Mouse (Mus musculus) MEL (cell line): ENCODE measurements around the gene Olfr71. TPM values are rescaled to one million over a fixed set of nuclear protein-coding genes. Genes with fewer than 3 reads are reported as not detected.

Experiments
- DNase-seq: peaks from one replicate; pipeline ENCODE4 v3.0.0; 2011; ENCODE audit warnings: low read depth, low spot score
- H3K27ac ChIP-seq: 2 replicates; pipeline ENCODE4 v1.5.1; 2012; ENCODE audit warnings: low read depth, mild to moderate bottlenecking, control low read depth, low read length, moderate library complexity; ENCODE audit not compliant: control insufficient read depth
- H3K27me3 ChIP-seq, 2 experiments: fragments of 150-350 bp in 1 of 2; sonication (generic) in 1 of 2; 2 replicates each; pipeline ENCODE4 v1.6.1; 2012; ENCODE audit warnings: low read length in 2 of 2, mild to moderate bottlenecking in 2 of 2, improper control_type of control experiment in 1 of 2, moderate library complexity in 1 of 2; ENCODE audit not compliant: insufficient read depth in 2 of 2, control insufficient read depth in 1 of 2
- H3K36me3 ChIP-seq, 2 experiments: 2 replicates each; pipeline ENCODE4 v1.6.1; 2012 to 2014; ENCODE audit warnings: low read length in 2 of 2, improper control_type of control experiment in 1 of 2, inconsistent platforms in 1 of 2, mild to moderate bottlenecking in 1 of 2; ENCODE audit not compliant: insufficient read depth in 2 of 2, control insufficient read depth in 1 of 2
- H3K4me1 ChIP-seq, 2 experiments: fragments of 150-350 bp in 1 of 2; sonication (generic) in 1 of 2; 2 replicates each; pipeline ENCODE4 v1.6.1; 2012; ENCODE audit warnings: low read length in 2 of 2, improper control_type of control experiment in 1 of 2, mild to moderate bottlenecking in 1 of 2; ENCODE audit not compliant: insufficient read depth in 2 of 2, control insufficient read depth in 1 of 2
- H3K4me3 ChIP-seq, 2 experiments: fragments of 150-350 bp in 1 of 2; sonication (generic) in 1 of 2; 2 replicates each; pipeline ENCODE4 v1.5.1; 2012; ENCODE audit warnings: low read depth in 2 of 2, low read length in 2 of 2, mild to moderate bottlenecking in 2 of 2, moderate library complexity in 2 of 2, control low read depth in 1 of 2, improper control_type of control experiment in 1 of 2; ENCODE audit not compliant: control insufficient read depth in 1 of 2, insufficient read depth in 1 of 2
- H3K79me2 ChIP-seq: 2 replicates; pipeline ENCODE4 v1.6.1; 2012; ENCODE audit warnings: mild to moderate bottlenecking, low read length, moderate library complexity; ENCODE audit not compliant: control insufficient read depth, poor library complexity, insufficient read depth
- H3K9ac ChIP-seq: 2 replicates; pipeline ENCODE4 v1.6.1; 2012; ENCODE audit warnings: low read depth, mild to moderate bottlenecking, control low read depth, low read length, moderate library complexity; ENCODE audit not compliant: control insufficient read depth, poor library complexity, severe bottlenecking
- H3K9me3 ChIP-seq: fragments of 150-350 bp; sonication (generic); replicated peaks from 2 replicates; pipeline ENCODE4 v1.6.1; 2012; ENCODE audit warnings: mild to moderate bottlenecking, low read length, improper control_type of control experiment, moderate library complexity; ENCODE audit not compliant: insufficient read depth
- BHLHE40 ChIP-seq: IDR thresholded peaks from 2 replicates; pipeline ENCODE4 v1.6.1; 2012; ENCODE audit warnings: low read depth, mild to moderate bottlenecking, inconsistent platforms, low read length, improper control_type of control experiment, borderline replicate concordance
- CHD1 ChIP-seq: IDR thresholded peaks from 2 replicates; pipeline ENCODE4 v1.6.1; 2012; ENCODE audit warnings: low read depth, mild to moderate bottlenecking, inconsistent platforms, low read length, improper control_type of control experiment
- CTCF ChIP-seq, 3 experiments: IDR thresholded peaks in 2 of 3; conservative IDR thresholded peaks in 1 of 3; 2 replicates each; pipeline ENCODE4 v1.5.1; 2011 to 2012; ENCODE audit warnings: low read length in 3 of 3, low read depth in 2 of 3, mild to moderate bottlenecking in 2 of 3, improper control_type of control experiment in 1 of 3, inconsistent platforms in 1 of 3, mixed read lengths in 1 of 3, moderate library complexity in 1 of 3; ENCODE audit not compliant: control insufficient read depth in 1 of 3, insufficient read depth in 1 of 3, poor library complexity in 1 of 3, severe bottlenecking in 1 of 3
- EP300 ChIP-seq, 2 experiments: IDR thresholded peaks; 2 replicates each; pipeline ENCODE4 v1.6.1; 2011; ENCODE audit warnings: improper control_type of control experiment in 2 of 2, low read length in 2 of 2, low read depth in 1 of 2, mild to moderate bottlenecking in 1 of 2
- ETS1 ChIP-seq: IDR thresholded peaks from 2 replicates; pipeline ENCODE4 v1.6.1; 2012; ENCODE audit warnings: low read depth, mild to moderate bottlenecking, inconsistent platforms, low read length, improper control_type of control experiment, moderate library complexity
- GABPA ChIP-seq: IDR thresholded peaks from 2 replicates; pipeline ENCODE4 v1.6.1; 2012; ENCODE audit warnings: low read depth, mild to moderate bottlenecking, inconsistent platforms, low read length, improper control_type of control experiment, moderate library complexity
- GATA1 ChIP-seq: IDR thresholded peaks from 2 replicates; pipeline ENCODE4 v1.6.1; 2011; ENCODE audit warnings: low read depth, low read length, improper control_type of control experiment
- HCFC1 ChIP-seq: IDR thresholded peaks from 2 replicates; pipeline ENCODE4 v1.6.1; 2012; ENCODE audit warnings: low read depth, mild to moderate bottlenecking, inconsistent platforms, low read length, improper control_type of control experiment, moderate library complexity
- JUND ChIP-seq: IDR thresholded peaks from 2 replicates; pipeline ENCODE4 v1.6.1; 2011; ENCODE audit warnings: low read depth, mild to moderate bottlenecking, improper control_type of control experiment, low read length
- MAFK ChIP-seq: IDR thresholded peaks from 2 replicates; pipeline ENCODE4 v1.6.1; 2011; ENCODE audit warnings: low read depth, mild to moderate bottlenecking, low read length, improper control_type of control experiment, borderline replicate concordance
- MAX ChIP-seq: IDR thresholded peaks from 2 replicates; pipeline ENCODE4 v1.6.1; 2011; ENCODE audit warnings: low read length, improper control_type of control experiment
- MEF2A ChIP-seq: IDR thresholded peaks from 2 replicates; pipeline ENCODE4 v1.6.1; 2014; ENCODE audit warnings: low read depth, mild to moderate bottlenecking, inconsistent platforms, low read length, improper control_type of control experiment; ENCODE audit not compliant: poor library complexity, insufficient replicate concordance, severe bottlenecking; ENCODE audit errors: extremely low read depth
- MXI1 ChIP-seq: IDR thresholded peaks from 2 replicates; pipeline ENCODE4 v1.6.1; 2011; ENCODE audit warnings: mild to moderate bottlenecking, low read depth, low read length, improper control_type of control experiment
- MYB ChIP-seq: IDR thresholded peaks from 2 replicates; pipeline ENCODE4 v1.6.1; 2011; ENCODE audit warnings: mild to moderate bottlenecking, low read depth, low read length, improper control_type of control experiment
- MYC ChIP-seq: IDR thresholded peaks from 2 replicates; pipeline ENCODE4 v1.6.1; 2011; ENCODE audit warnings: low read depth, mild to moderate bottlenecking, low read length, improper control_type of control experiment, moderate library complexity
- NELFE ChIP-seq: IDR thresholded peaks from 2 replicates; pipeline ENCODE4 v1.6.1; 2011; ENCODE audit warnings: low read depth, low read length, improper control_type of control experiment
- POLR2A ChIP-seq, 2 experiments: IDR thresholded peaks; 2 replicates each; pipeline ENCODE4 v1.6.1; 2011 to 2012; ENCODE audit warnings: low read length in 2 of 2, mild to moderate bottlenecking in 2 of 2, control low read depth in 1 of 2, improper control_type of control experiment in 1 of 2, low read depth in 1 of 2, moderate library complexity in 1 of 2; ENCODE audit not compliant: control insufficient read depth in 1 of 2, insufficient read depth in 1 of 2, poor library complexity in 1 of 2
- POLR2AphosphoS2 ChIP-seq: IDR thresholded peaks from 2 replicates; pipeline ENCODE4 v1.6.1; 2011; ENCODE audit warnings: low read length, improper control_type of control experiment
- POLR2AphosphoS5 ChIP-seq: IDR thresholded peaks from 2 replicates; pipeline ENCODE4 v1.6.1; 2012; ENCODE audit warnings: low read depth, borderline replicate concordance, mild to moderate bottlenecking, inconsistent platforms, low read length, moderate library complexity, mixed read lengths
- RCOR1 ChIP-seq: IDR thresholded peaks from 2 replicates; pipeline ENCODE4 v1.6.1; 2012; ENCODE audit warnings: low read depth, mild to moderate bottlenecking, inconsistent platforms, low read length, improper control_type of control experiment
- SIN3A ChIP-seq: IDR thresholded peaks from 2 replicates; pipeline ENCODE4 v1.6.1; 2012; ENCODE audit warnings: low read length, improper control_type of control experiment, inconsistent platforms
- TAL1 ChIP-seq: IDR thresholded peaks from 2 replicates; pipeline ENCODE4 v1.6.1; 2012; ENCODE audit warnings: mild to moderate bottlenecking, inconsistent platforms, low read length, moderate library complexity, mixed read lengths
- TCF12 ChIP-seq: IDR thresholded peaks from 2 replicates; pipeline ENCODE4 v1.6.1; 2014; ENCODE audit warnings: low read depth, mild to moderate bottlenecking, inconsistent platforms, low read length, improper control_type of control experiment, moderate library complexity
- UBTF ChIP-seq: IDR thresholded peaks from 2 replicates; pipeline ENCODE4 v1.6.1; 2012; ENCODE audit warnings: low read depth, mild to moderate bottlenecking, inconsistent platforms, low read length, improper control_type of control experiment, moderate library complexity, borderline replicate concordance; ENCODE audit not compliant: insufficient read depth
- USF1 ChIP-seq: IDR thresholded peaks from 2 replicates; pipeline ENCODE4 v1.6.1; 2014; ENCODE audit warnings: low read depth, mild to moderate bottlenecking, inconsistent platforms, low read length, improper control_type of control experiment, moderate library complexity
- ZC3H11A ChIP-seq: IDR thresholded peaks from 2 replicates; pipeline ENCODE4 v1.6.1; 2012; ENCODE audit warnings: low read depth, mild to moderate bottlenecking, inconsistent platforms, low read length, improper control_type of control experiment
- ZKSCAN1 ChIP-seq: IDR thresholded peaks from 2 replicates; pipeline ENCODE4 v1.6.1; 2012; ENCODE audit warnings: low read depth, mild to moderate bottlenecking, inconsistent platforms, low read length, improper control_type of control experiment, moderate library complexity
- ZMIZ1 ChIP-seq: IDR thresholded peaks from 2 replicates; pipeline ENCODE4 v1.6.1; 2012; ENCODE audit warnings: low read depth, mild to moderate bottlenecking, inconsistent platforms, low read length, improper control_type of control experiment, moderate library complexity
- polyA plus RNA-seq, 2 experiments: library from polyadenylated mRNA; stranded (reverse) in 1 of 2; unstranded in 1 of 2; fragments of >175 nt in 1 of 2; fragments of >200 nt in 1 of 2; gene quantifications; 2 replicates each; pipeline versions ENCODE4 v1.2.1 to v1.2.4; 2012; ENCODE audit warnings: low replicate concordance in 2 of 2, low read depth in 1 of 2; ENCODE audit not compliant: insufficient read length in 2 of 2, insufficient read depth in 1 of 2, missing spikeins in 1 of 2
- total RNA-seq: library from RNA; depleted of rRNA; stranded (reverse); fragments of 300-350 nt; gene quantifications from 2 replicates; pipeline ENCODE4 v1.2.3, GENCODE M21; 2012

Gene Olfr71
- total and polyA plus RNA-seq, 3 experiments = not detected

DNA sequence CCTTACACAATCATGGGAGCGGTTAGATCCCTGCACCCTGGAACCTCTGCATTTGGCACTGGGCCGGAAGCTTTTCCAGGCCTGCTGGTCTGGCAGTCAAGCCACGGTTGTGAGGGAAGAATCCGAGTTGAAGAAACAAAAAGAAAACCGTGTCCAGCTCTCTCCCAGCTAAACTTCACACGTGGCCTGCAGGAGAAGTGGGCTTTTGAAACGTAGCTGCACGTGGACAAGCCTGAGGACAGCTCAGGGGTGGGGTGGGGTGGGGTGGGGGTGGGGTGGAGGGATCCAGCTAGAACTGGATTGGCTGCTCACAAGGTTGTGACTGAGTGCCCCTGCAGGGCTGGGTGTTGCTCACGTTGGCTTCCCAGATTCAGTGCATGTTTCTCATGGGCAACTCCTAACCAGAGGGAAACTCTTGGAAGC, 14.8 kb downstream of the Olfr71 start:
- Histone ChIP-seq H3K36me3 (peaks cover 0 to 23% of the 10 kb centered on the region in 2 experiments; a peak in 2 of 4 replicates), H3K79me2 (no peaks in the 10 kb centered on the region), H3K4me3 (no peak overlapping the region), H3K27me3 (peaks cover 0 to 5% of the 10 kb centered on the region in 2 experiments; a peak in 1 of 4 replicates), H3K9ac (no peak overlapping the region), H3K27ac (peak overlapping the region; percentile 32), H3K4me1 (peaks cover 4 to 28% of the 10 kb centered on the region in 2 experiments), H3K9me3 (no peaks in the 10 kb centered on the region)
- DNase-seq = no peak
- no peak for TF ChIP-seq ZMIZ1
- TF ChIP-seq NELFE = no peak
- no peak for TF ChIP-seq ETS1
- no peak for TF ChIP-seq MEF2A
- TF ChIP-seq GABPA = no peak
- TF ChIP-seq MAFK = no peak
- no peak for TF ChIP-seq TCF12
- no peak for TF ChIP-seq USF1
- no peak for TF ChIP-seq UBTF
- no peak for TF ChIP-seq HCFC1
- TF ChIP-seq MYC = no peak
- TF ChIP-seq ZC3H11A = no peak
- TF ChIP-seq JUND = no peak
- no peak for TF ChIP-seq POLR2AphosphoS2
- no peak for TF ChIP-seq POLR2A (IDR thresholded peaks at IDR 0.05; ENCODE audit: control insufficient read depth in 1 of 2, insufficient read depth in 1 of 2, low read depth in 1 of 2, low read length in 2 of 2, poor library complexity in 1 of 2)
- TF ChIP-seq POLR2AphosphoS5 = no peak
- TF ChIP-seq MXI1 = no peak
- no peak for TF ChIP-seq BHLHE40
- no peak for TF ChIP-seq CHD1
- TF ChIP-seq RCOR1 = no peak

- Histone ChIP-seq H3K27me3 (peaks cover 0 to 5% of the 10 kb centered on the region in 2 experiments; a peak in 1 of 4 replicates), H3K9me3 (no peaks in the 10 kb centered on the region), H3K4me1 (peaks cover 4 to 28% of the 10 kb centered on the region in 2 experiments), H3K27ac (peak overlapping the region; percentile 43), H3K4me3 (no peak overlapping the region), H3K79me2 (no peaks in the 10 kb centered on the region), H3K36me3 (peaks cover 0 to 23% of the 10 kb centered on the region in 2 experiments; a peak in 2 of 4 replicates), H3K9ac (no peak overlapping the region)
- TF ChIP-seq BHLHE40 = peak; percentile 53; the same call in 1 of the 2 replicates
- no peak for TF ChIP-seq USF1
- TF ChIP-seq MYB = 0 out of 2 replicates have a peak, but pooled peaks have one; percentile 18
- peak; percentile 65; the same call in 1 of the 2 replicates for TF ChIP-seq MYC
- no peak; the same call in 1 of the 2 replicates for TF ChIP-seq MAFK
- TF ChIP-seq MEF2A = peak; percentile 81; the same call in 1 of the 2 replicates
- TF ChIP-seq RCOR1 = peak; percentile 75; the same call in 1 of the 2 replicates
- no peak for TF ChIP-seq NELFE
- TF ChIP-seq SIN3A = peak; percentile 54; the same call in 1 of the 2 replicates
- TF ChIP-seq EP300 (IDR thresholded peaks at IDR 0.05; ENCODE audit: low read depth in 1 of 2, low read length in 2 of 2) = peak; percentile 81 to 87
- peak; percentile 84 for TF ChIP-seq GATA1
- no peak for TF ChIP-seq CTCF (IDR thresholded peaks at IDR 0.05 in 2 of 3, conservative IDR thresholded peaks at IDR 0.05 in 1 of 3; ENCODE audit: control insufficient read depth in 1 of 3, insufficient read depth in 1 of 3, low read depth in 2 of 3, low read length in 3 of 3, poor library complexity in 1 of 3, severe bottlenecking in 1 of 3)
- TF ChIP-seq ETS1 = peak; percentile 81; the same call in 1 of the 2 replicates
- TF ChIP-seq MAX = peak; percentile 45; the same call in 1 of the 2 replicates
- TF ChIP-seq ZKSCAN1 = peak; percentile 98
- TF ChIP-seq TCF12 = peak; percentile 70
- TF ChIP-seq TAL1 = peak; percentile 73
- TF ChIP-seq ZC3H11A = no peak
- peak; percentile 63 for TF ChIP-seq MXI1
- DNase-seq = peak; percentile 73
Observed at GRCm38 (mm10) chr4:43694439-43695248, 15.4 kb downstream of the Olfr71 start.
